Mouse (Mus musculus) heart, adult 2 months (tissue): ENCODE measurements around the gene Mlh3. TPM values are rescaled to one million over a fixed set of nuclear protein-coding genes. Genes with fewer than 3 reads are reported as not detected.

Experiments used
- DNase-seq, 2 experiments: peaks; one replicate each; pipeline ENCODE4 v3.0.0; 2021
- H3K27ac ChIP-seq: fragments of 200-600 bp; 2 replicates; pipeline ENCODE4 v1.8.1; 2022
- H3K27me3 ChIP-seq: fragments of 200-500 bp; 2 replicates; pipeline ENCODE4 v1.6.1; 2012; ENCODE audit warnings: mild to moderate bottlenecking, low read length, inconsistent platforms, mixed read lengths; ENCODE audit not compliant: control insufficient read depth, insufficient read depth
- H3K36me3 ChIP-seq: fragments of 200-500 bp; 2 replicates; pipeline ENCODE4 v1.6.1; 2012; ENCODE audit warnings: low read length, inconsistent platforms; ENCODE audit not compliant: control insufficient read depth, insufficient read depth
- H3K4me1 ChIP-seq: fragments of 200-500 bp; 2 replicates; pipeline ENCODE4 v1.6.1; 2011; ENCODE audit warnings: low read length; ENCODE audit not compliant: control insufficient read depth, insufficient read depth
- H3K4me3 ChIP-seq: fragments of 200-600 bp; 2 replicates; pipeline ENCODE4 v1.8.1; 2022
- H3K79me2 ChIP-seq: fragments of 200-500 bp; replicated peaks from 2 replicates; pipeline ENCODE4 v1.6.1; 2012; ENCODE audit warnings: mild to moderate bottlenecking, inconsistent platforms, low read length, moderate library complexity, mixed read lengths; ENCODE audit not compliant: control insufficient read depth, insufficient read depth
- H3K9ac ChIP-seq: fragments of 200-500 bp; 2 replicates; pipeline ENCODE4 v1.6.1; 2012; ENCODE audit warnings: low read depth, mild to moderate bottlenecking, control low read depth, inconsistent platforms, low read length, mixed read lengths
- CTCF ChIP-seq: fragments of 200-600 bp; IDR thresholded peaks from 2 replicates; pipeline ENCODE4 v1.8.1; 2022; ENCODE audit warnings: antibody characterized with exemption, mild to moderate bottlenecking, moderate library complexity
- EP300 ChIP-seq: fragments of 200-500 bp; IDR thresholded peaks from 2 replicates; pipeline ENCODE4 v1.6.1; 2011; ENCODE audit warnings: low read depth, low read length, control low read depth; ENCODE audit not compliant: insufficient read depth
- POLR2A ChIP-seq: fragments of 200-500 bp; IDR thresholded peaks from 2 replicates; pipeline ENCODE4 v1.6.1; 2011; ENCODE audit warnings: mild to moderate bottlenecking, low read depth, low read length, control low read depth; ENCODE audit not compliant: insufficient read depth
- WGBS: fragments of 180-500 bp; shearing (Covaris S2); methylation state at CpG from one replicate; pipeline ENCODE4 v1.1.7; 2018; 5-methylcytosine and 5-hydroxymethylcytosine counted together
- intact Hi-C: fragments of 180-260 bp; cut with DNase I; formaldehyde crosslinking; loops from one replicate; pipeline ENCODE4 v1.15.1; 2025
- long read RNA-seq: library from polyadenylated mRNA; stranded (forward); transcript quantifications from one replicate; pipeline ENCODE4 v2.0.0, GENCODE M21; 2021
- polyA plus RNA-seq: library from polyadenylated mRNA; depleted of rRNA; stranded (reverse); fragments of >200 nt; gene quantifications from 2 replicates; pipeline ENCODE4 v1.2.3, GENCODE M21; 2012; rRNA removed
- total RNA-seq, 2 experiments: library from RNA; stranded (reverse); gene quantifications; 2 replicates each; pipeline ENCODE4 v1.2.3; 2021

The Mlh3 gene
- 1 to 10 TPM; 8.2 to 8.7 TPM for total RNA-seq
- polyA plus RNA-seq, result 4.5 and 8.8 TPM in 2 replicates
- long read RNA-seq, full-length matches to known transcripts, result 2 of 2 reads
- long read RNA-seq, partial matches to known transcripts, result 0 of 2 reads
- long read RNA-seq, other reads (novel, unspliced or antisense), result 0 of 2 reads

GRCm38 (mm10) chr12:85270319-85270718, at the start of gene Mlh3:
TSS of gene Mlh3 (minus strand) at chr12:85270599.
- no peaks in the 10 kb centered on the region for H3K79me2 ChIP-seq
- H3K4me3 ChIP-seq, result peak within 1 kb of the TSS; percentile 89
- H3K36me3 ChIP-seq, result no peaks in the 10 kb centered on the region
- peak; percentile 88 to 90 for DNase-seq
- H3K9ac ChIP-seq, result peak within 1 kb of the TSS; percentile 56
- intact Hi-C loops, result no loop called here
- WGBS, result 2% methylated on average over 35 of the region's 35 CpGs
- H3K27ac ChIP-seq, result peak within 1 kb of the TSS; percentile 52
- TF ChIP-seq EP300 (no peak), CTCF (peak; percentile 72), POLR2A (peak; percentile 69)
- peaks cover 2% of the 10 kb centered on the region; the same call in 1 of the 2 replicates for H3K4me1 ChIP-seq
- H3K27me3 ChIP-seq, result no peaks in the 10 kb centered on the region

DNA sequence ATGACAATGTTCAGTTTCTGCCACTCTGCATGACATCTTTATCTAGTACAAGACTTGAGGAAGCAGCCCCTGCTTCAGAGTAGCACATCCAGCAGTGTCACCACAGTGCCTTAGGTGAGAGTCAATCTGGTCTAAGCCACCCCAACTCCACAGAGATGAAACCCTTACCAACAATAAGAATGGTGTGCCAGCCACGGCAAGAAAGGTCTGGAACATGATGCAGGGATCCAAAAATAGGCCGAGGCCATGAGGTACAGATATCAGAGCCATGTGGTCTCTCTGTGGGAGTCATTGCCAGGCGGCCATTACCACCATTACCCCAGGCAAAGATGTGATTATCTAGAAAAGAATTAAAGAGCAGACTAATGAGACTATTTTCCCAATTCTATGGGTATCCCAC, 38.3 kb upstream of the Mlh3 start:
- intact Hi-C loops, result no loop called here
- TF ChIP-seq CTCF (no peak), EP300 (no peak), POLR2A (no peak)
- Histone ChIP-seq H3K27me3 (no peaks in the 10 kb centered on the region), H3K79me2 (no peaks in the 10 kb centered on the region), H3K4me1 (peaks cover 3% of the 10 kb centered on the region), H3K27ac (peak overlapping the region; percentile 41), H3K36me3 (peaks cover 5% of the 10 kb centered on the region; the same call in 1 of the 2 replicates), H3K4me3 (no peak overlapping the region), H3K9ac (no peak overlapping the region)
- peak in 1 of 2 experiments; percentile 39 for DNase-seq
- 44% methylated on average over 3 of the region's 3 CpGs for WGBS

- Histone ChIP-seq H3K9ac (peak overlapping the region; percentile 59), H3K4me1 (peaks cover 3% of the 10 kb centered on the region), H3K27ac (peak overlapping the region; percentile 71), H3K27me3 (no peaks in the 10 kb centered on the region), H3K36me3 (peaks cover 5% of the 10 kb centered on the region; the same call in 1 of the 2 replicates), H3K79me2 (no peaks in the 10 kb centered on the region), H3K4me3 (peak overlapping the region; percentile 26; the same call in 1 of the 2 replicates)
- peak; percentile 86 to 87 for DNase-seq
- WGBS, result 27% methylated on average over 16 of the region's 16 CpGs
- peak; percentile 100; the same call in 1 of the 2 replicates for TF ChIP-seq CTCF
- peak; percentile 93 for TF ChIP-seq EP300
- TF ChIP-seq POLR2A, result no peak
- intact Hi-C loops, result loop anchor here (1.0 kb wide), 3 partner anchors 12 to 162 kb away; no protein-coding TSS in a partner anchor
These were observed 35.0 kb upstream of the Mlh3 start for GRCm38 (mm10) chr12:85305247-85305892.

- WGBS, result 64% methylated on average over 4 of the region's 4 CpGs
- H3K27ac ChIP-seq, result peak overlapping the region; percentile 71
- intact Hi-C loops, result loop anchor here (1.0 kb wide), 4 partner anchors 11 to 212 kb away; no protein-coding TSS in a partner anchor
- H3K79me2 ChIP-seq, result no peaks in the 10 kb centered on the region
- H3K9ac ChIP-seq, result no peak overlapping the region
- H3K27me3 ChIP-seq, result no peaks in the 10 kb centered on the region
- H3K36me3 ChIP-seq, result peaks cover 5% of the 10 kb centered on the region; the same call in 1 of the 2 replicates
- no peak overlapping the region for H3K4me3 ChIP-seq
- peaks cover 3% of the 10 kb centered on the region for H3K4me1 ChIP-seq
- DNase-seq, result no peak
- TF ChIP-seq POLR2A (no peak), EP300 (no peak), CTCF (no peak)
These were observed 34.3 kb upstream of the Mlh3 start for GRCm38 (mm10) chr12:85304725-85305124.

DNA sequence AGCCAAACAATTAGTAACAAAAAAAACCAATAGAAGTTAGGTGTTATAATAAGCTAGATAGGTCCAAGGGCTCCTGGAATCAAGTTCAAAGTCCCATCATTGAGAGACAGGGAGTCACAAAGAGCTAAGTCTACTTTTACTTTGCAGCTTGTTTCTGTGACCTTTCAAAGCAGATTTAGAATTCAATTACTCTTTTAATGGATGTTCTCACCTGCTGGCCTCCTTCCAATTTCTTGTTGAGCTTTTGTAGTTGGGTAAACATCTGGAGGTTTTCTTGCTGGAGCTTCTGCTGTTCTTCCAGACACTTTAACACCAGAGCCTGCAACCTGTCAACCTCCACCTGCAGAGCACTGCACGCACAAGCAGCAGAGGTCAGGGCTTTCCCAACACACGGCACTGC, 32.9 kb upstream of the Mlh3 start:
- H3K9ac ChIP-seq, result no peak overlapping the region
- H3K4me3 ChIP-seq, result no peak overlapping the region
- H3K27ac ChIP-seq, result no peak overlapping the region
- H3K79me2 ChIP-seq, result no peaks in the 10 kb centered on the region
- peaks cover 5% of the 10 kb centered on the region; the same call in 1 of the 2 replicates for H3K36me3 ChIP-seq
- DNase-seq, result no peak
- WGBS, result 77% methylated on average over 2 of the region's 2 CpGs
- H3K4me1 ChIP-seq, result peaks cover 3% of the 10 kb centered on the region
- no peak for TF ChIP-seq CTCF
- no peak for TF ChIP-seq POLR2A
- TF ChIP-seq EP300, result no peak
- H3K27me3 ChIP-seq, result no peaks in the 10 kb centered on the region
- intact Hi-C loops, result no loop called here

GRCm38 (mm10) chr12:85298835-85299180, 28.4 kb upstream of the Mlh3 start:
- no peaks in the 10 kb centered on the region for H3K27me3 ChIP-seq
- TF ChIP-seq CTCF (no peak), EP300 (no peak), POLR2A (no peak)
- H3K4me1 ChIP-seq, result no peaks in the 10 kb centered on the region; the same call in 1 of the 2 replicates
- intact Hi-C loops, result no loop called here
- H3K27ac ChIP-seq, result no peak overlapping the region
- H3K9ac ChIP-seq, result no peak overlapping the region
- 88% methylated on average over 1 of the region's 1 CpGs for WGBS
- no peak for DNase-seq
- H3K79me2 ChIP-seq, result no peaks in the 10 kb centered on the region
- H3K36me3 ChIP-seq, result no peaks in the 10 kb centered on the region
- no peak overlapping the region for H3K4me3 ChIP-seq
